Mouse (Mus musculus) liver, embryonic 14.5 days (tissue): ENCODE measurements at regions not wholly inside any gene's neighbourhood (a gene's known extent, or its start where the extent isn't known, plus 50 kb on each side); places are given as distances from the start of the nearest gene placed in this dataset.

Source experiments
- ATAC-seq: fragments of 200-750 bp; cut with Nextera tagmentation; 2 replicates; pipeline ENCODE4 v1.8.0; 2017; ENCODE audit warnings: moderate number of reproducible peaks, mild to moderate bottlenecking, moderate library complexity; ENCODE audit not compliant: insufficient read depth
- DNase-seq, 3 experiments: peaks; one replicate each; pipeline ENCODE4 v3.0.0-alpha.2; 2012 to 2013; ENCODE audit warnings: low read depth in 3 of 3, low spot score in 3 of 3
- H3K27ac ChIP-seq: fragments of 300-500 bp; sonication (generic); 2 replicates; pipeline ENCODE4 v1.5.1; 2014; ENCODE audit warnings: moderate library complexity, mild to moderate bottlenecking, control low read depth, inconsistent platforms
- H3K27me3 ChIP-seq: fragments of 300-500 bp; sonication (generic); 2 replicates; pipeline ENCODE4 v1.6.1; 2014; ENCODE audit warnings: mild to moderate bottlenecking, low read length, moderate library complexity; ENCODE audit not compliant: control insufficient read depth, insufficient read depth
- H3K36me3 ChIP-seq: fragments of 300-500 bp; sonication (generic); replicated peaks from 2 replicates; pipeline ENCODE4 v1.6.1; 2014; ENCODE audit warnings: low read depth; ENCODE audit not compliant: control insufficient read depth, insufficient read depth
- H3K4me1 ChIP-seq, 2 experiments: fragments of 200-500 bp in 1 of 2; fragments of 300-500 bp in 1 of 2; sonication (generic) in 1 of 2; replicated peaks; 2 replicates each; pipeline ENCODE4 v1.6.1; 2012 to 2014; ENCODE audit warnings: antibody characterized with exemption in 1 of 2, inconsistent platforms in 1 of 2, low read length in 1 of 2; ENCODE audit not compliant: control insufficient read depth in 2 of 2, insufficient read depth in 2 of 2
- H3K4me2 ChIP-seq: fragments of 300-500 bp; sonication (generic); 2 replicates; pipeline ENCODE4 v1.6.1; 2014; ENCODE audit warnings: low read depth, mild to moderate bottlenecking, control low read depth, moderate library complexity
- H3K4me3 ChIP-seq, 2 experiments: fragments of 200-500 bp in 1 of 2; fragments of 300-500 bp in 1 of 2; sonication (generic) in 1 of 2; 2 replicates each; pipeline ENCODE4 v1.5.1; 2012 to 2014; ENCODE audit warnings: low read depth in 2 of 2, low read length in 2 of 2, mild to moderate bottlenecking in 2 of 2, control low read depth in 1 of 2, inconsistent platforms in 1 of 2, moderate library complexity in 1 of 2; ENCODE audit not compliant: insufficient read depth in 1 of 2
- H3K9ac ChIP-seq: fragments of 300-500 bp; sonication (generic); replicated peaks from 2 replicates; pipeline ENCODE4 v1.6.1; 2014; ENCODE audit warnings: mild to moderate bottlenecking, control low read depth, moderate library complexity
- H3K9me3 ChIP-seq: fragments of 300-500 bp; sonication (generic); 2 replicates; pipeline ENCODE4 v1.6.1; 2016; ENCODE audit warnings: low read length, mixed read lengths; ENCODE audit not compliant: control insufficient read depth
- CTCF ChIP-seq: IDR thresholded peaks from 2 replicates; pipeline ENCODE4 v1.5.1; 2016; ENCODE audit warnings: antibody characterized with exemption, low read depth, control low read depth
- EP300 ChIP-seq: IDR thresholded peaks from 2 replicates; pipeline ENCODE4 v1.6.1; 2016; ENCODE audit warnings: antibody characterized with exemption, low read depth
- WGBS: fragments of 180-500 bp; shearing (Covaris S2); extraction: QIAGEN DNeasy Blood & Tissue Kit; methylation state at CpG from one replicate; pipeline ENCODE4 v1.1.7; 2014; ENCODE audit not compliant: insufficient replicate concordance; 5-methylcytosine and 5-hydroxymethylcytosine counted together

GRCm38 (mm10) chr8:112427721-112428389 lies 142.0 kb upstream of the Cntnap4 start:
- ATAC-seq (no peak), DNase-seq (no peak)
- Histone ChIP-seq H3K9ac (no peak overlapping the region), H3K27ac (no peak overlapping the region), H3K36me3 (no peaks in the 10 kb centered on the region), H3K27me3 (no peaks in the 10 kb centered on the region), H3K4me3 (no peak overlapping the region), H3K9me3 (peaks cover 2% of the 10 kb centered on the region), H3K4me2 (no peak overlapping the region), H3K4me1 (no peaks in the 10 kb centered on the region)
- TF ChIP-seq EP300, result no peak
- no peak for TF ChIP-seq CTCF
- WGBS, result 56% methylated on average over 19 of the region's 19 CpGs

DNA sequence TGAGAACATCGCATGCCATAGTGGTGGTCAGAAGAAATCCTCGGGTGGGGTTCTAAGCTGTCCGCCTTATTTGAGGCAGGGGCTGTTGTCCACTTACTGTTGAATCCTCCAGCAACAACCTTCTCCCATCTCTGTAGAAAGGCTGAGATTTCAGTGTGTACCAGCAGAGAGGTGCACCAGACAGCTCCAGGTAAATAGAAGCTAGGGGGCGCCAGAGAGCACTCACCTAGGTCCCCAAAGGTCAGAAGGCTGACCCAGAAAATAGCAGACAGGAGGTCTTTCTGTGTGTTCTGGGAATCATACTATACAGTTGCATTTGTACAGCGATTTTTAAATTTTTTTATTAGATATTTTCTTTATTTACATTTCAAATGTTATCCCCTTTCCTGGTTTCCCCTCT lies 157.9 kb upstream of the Cntnap4 start:
- TF ChIP-seq CTCF (peak; percentile 19), EP300 (no peak)
- Histone ChIP-seq H3K9ac (no peak overlapping the region), H3K4me2 (no peak overlapping the region), H3K27me3 (no peaks in the 10 kb centered on the region), H3K4me1 (no peaks in the 10 kb centered on the region), H3K9me3 (no peaks in the 10 kb centered on the region; the same call in 1 of the 2 replicates), H3K27ac (no peak overlapping the region), H3K4me3 (no peak overlapping the region), H3K36me3 (no peaks in the 10 kb centered on the region)
- DNase-seq (no peak), ATAC-seq (no peak)
- 63% methylated on average over 5 of the region's 5 CpGs for WGBS

DNA sequence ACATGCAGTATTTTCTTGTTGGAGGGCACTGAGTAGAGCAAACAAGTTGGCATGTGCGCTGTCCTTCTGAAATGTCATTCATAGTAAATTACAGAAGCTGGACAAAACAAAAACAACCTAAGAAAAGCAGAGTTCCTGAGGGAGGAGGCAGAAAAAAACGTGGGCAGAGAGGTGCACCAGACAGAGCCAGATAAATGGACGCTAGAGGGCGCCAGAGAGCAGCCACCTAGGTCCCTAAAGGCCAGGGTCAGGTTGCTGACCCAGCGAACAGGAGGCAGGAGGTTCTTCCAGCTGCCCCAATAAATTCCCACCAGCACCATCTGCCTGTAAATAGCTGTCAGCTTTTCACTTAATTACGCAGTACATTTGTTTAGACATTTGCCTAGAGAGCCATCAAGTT lies 158.6 kb upstream of the Cntnap4 start:
- ATAC-seq (no peak), DNase-seq (peak in 1 of 3 experiments; percentile 1)
- H3K27ac ChIP-seq, result no peak overlapping the region
- no peaks in the 10 kb centered on the region; the same call in 1 of the 2 replicates for H3K9me3 ChIP-seq
- H3K27me3 ChIP-seq, result no peaks in the 10 kb centered on the region
- no peaks in the 10 kb centered on the region for H3K4me1 ChIP-seq
- no peak overlapping the region for H3K4me3 ChIP-seq
- H3K36me3 ChIP-seq, result no peaks in the 10 kb centered on the region
- H3K4me2 ChIP-seq, result no peak overlapping the region
- H3K9ac ChIP-seq, result no peak overlapping the region
- peak; percentile 73 for TF ChIP-seq CTCF
- no peak for TF ChIP-seq EP300
- 21% methylated on average over 6 of the region's 6 CpGs for WGBS

- TF ChIP-seq CTCF (no peak), EP300 (no peak)
- Histone ChIP-seq H3K4me2 (no peak overlapping the region), H3K36me3 (no peaks in the 10 kb centered on the region), H3K27ac (no peak overlapping the region), H3K9me3 (no peaks in the 10 kb centered on the region; the same call in 1 of the 2 replicates), H3K9ac (no peak overlapping the region), H3K4me3 (no peak overlapping the region), H3K27me3 (no peaks in the 10 kb centered on the region), H3K4me1 (no peaks in the 10 kb centered on the region)
- DNase-seq, result no peak
- WGBS, result 69% methylated on average over 9 of the region's 9 CpGs
- ATAC-seq, result no peak
These were observed 161.6 kb upstream of the Cntnap4 start for GRCm38 (mm10) chr8:112408211-112408735.

DNA sequence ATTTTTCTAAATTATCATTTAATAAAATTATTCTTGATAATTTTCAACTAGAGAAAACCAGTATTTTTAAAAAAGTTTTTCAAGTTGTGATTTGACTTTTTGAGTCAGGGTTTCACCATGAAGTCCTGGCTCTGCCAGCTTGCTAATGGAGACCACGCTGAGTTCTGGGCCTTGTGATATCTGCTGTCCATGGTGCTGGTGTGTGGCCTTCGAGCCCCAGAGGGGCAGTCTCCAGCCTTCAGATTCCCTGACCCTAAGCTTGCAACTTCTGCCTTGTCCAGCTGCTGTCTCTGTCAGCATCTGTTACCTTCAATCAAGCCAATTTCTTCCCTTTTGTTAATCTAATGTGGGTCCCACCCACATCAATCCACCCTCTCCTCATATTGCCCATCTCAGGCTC lies 165.8 kb upstream of the Cntnap4 start:
- DNase-seq (no peak), ATAC-seq (no peak)
- TF ChIP-seq EP300 (no peak), CTCF (no peak)
- Histone ChIP-seq H3K9me3 (no peaks in the 10 kb centered on the region), H3K36me3 (no peaks in the 10 kb centered on the region), H3K4me1 (no peaks in the 10 kb centered on the region), H3K4me3 (no peak overlapping the region), H3K27ac (no peak overlapping the region), H3K4me2 (no peak overlapping the region), H3K9ac (no peak overlapping the region), H3K27me3 (no peaks in the 10 kb centered on the region)
- WGBS, result 7% methylated on average over 2 of the region's 2 CpGs
